Mouse (Mus musculus): ENCODE results near the gene Pten. TPM values are rescaled to one million over a fixed set of nuclear protein-coding genes. Genes with fewer than 3 reads are reported as not detected.

Gene Pten
- total RNA-seq, 2 experiments from 2014 or later: 52.7 to 60.3 TPM

Other genes starting within 250 kb of the Pten start
- 10 to 100 TPM; 16.0 to 16.8 TPM for gene Papss2, start 161.7 kb upstream of the Pten start, total RNA-seq (2021)
- 10 to 100 TPM; 81.6 to 82.3 TPM for gene Atad1, start 17.7 kb upstream of the Pten start, total RNA-seq (2021)

Measured in heart, postnatal 10 days (tissue).